Mouse (Mus musculus): ENCODE measurements around the gene Exoc3l. TPM values are rescaled to one million over a fixed set of nuclear protein-coding genes. Genes with fewer than 3 reads are reported as not detected.

The Exoc3l gene
- total and polyA plus RNA-seq, 3 experiments: 4.4 to 10.9 (median 7.5) TPM

DNA sequence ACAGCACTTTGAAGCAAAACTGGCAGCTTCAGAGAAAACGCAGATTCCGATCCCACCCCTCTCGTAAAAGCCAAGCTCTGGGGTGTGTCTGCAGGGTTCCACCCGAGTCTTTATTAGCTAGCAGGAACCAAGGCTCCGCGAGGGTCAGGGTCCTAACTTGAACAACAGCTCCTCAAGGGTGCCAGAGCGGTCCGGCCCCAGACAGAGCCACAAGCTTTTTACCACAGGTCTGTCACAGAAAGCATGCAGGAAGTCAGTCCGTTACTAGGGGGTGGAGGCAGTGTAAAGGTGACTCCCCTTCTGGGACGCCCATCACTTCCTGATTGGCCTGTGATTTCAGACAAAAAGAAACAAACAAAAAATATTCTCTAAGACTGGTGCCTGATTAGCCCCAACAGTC lies 30.8 kb downstream of the Exoc3l start:
- peaks cover 22 to 38% of the 10 kb centered on the region in 2 experiments for H3K36me3 ChIP-seq (replicated peaks in 1 of 2; ENCODE audit: control insufficient read depth in 1 of 2, insufficient read depth in 1 of 2, low read length in 1 of 2)
- DNase-seq (ENCODE audit: extremely low read depth): peak; percentile 81
- dilution Hi-C loops (cut with MboI; ENCODE audit: extremely low pct_ligation_motif_present, extremely low pct_unique_long_range_greater_than_20kb, low sequenced_read_pairs) (no loop called here), in situ Hi-C loops (cut with MboI; ENCODE audit: low pct_ligation_motif_present, low pct_unique_long_range_greater_than_20kb, low sequenced_read_pairs) (no loop called here)
- H3K9ac ChIP-seq (ENCODE audit: insufficient read depth, low read depth): peak overlapping the region; percentile 64
- H3K27ac ChIP-seq (ENCODE audit: insufficient read depth, low read depth): peak overlapping the region; percentile 13; the same call in 1 of the 2 replicates
- no peaks in the 10 kb centered on the region for H3K79me2 ChIP-seq (replicated peaks; ENCODE audit: control insufficient read depth, extremely low read depth, insufficient read depth, poor library complexity, severe bottlenecking)
- H3K27me3 ChIP-seq (replicated peaks): no peaks in the 10 kb centered on the region
- peaks cover 4 to 40% of the 10 kb centered on the region in 2 experiments; a peak in 3 of 4 replicates for H3K4me1 ChIP-seq (ENCODE audit: control insufficient read depth in 1 of 2, insufficient read depth in 2 of 2)
- peak overlapping the region; percentile 52 for H3K4me2 ChIP-seq (ENCODE audit: insufficient read depth, low read depth, poor library complexity, severe bottlenecking)
- H3K4me3 ChIP-seq (replicated peaks in 1 of 3; ENCODE audit: low read depth in 2 of 3, low read length in 2 of 3, poor library complexity in 1 of 3): peak overlapping the region; percentile 79 to 86 (median 83)
- peaks cover 23% of the 10 kb centered on the region for H3K9me3 ChIP-seq (replicated peaks; ENCODE audit: low read length)
- no peak for TF ChIP-seq RCOR1 (conservative IDR thresholded peaks at IDR 0.05; ENCODE audit: low read depth, low read length)
- 0 out of 2 replicates have a peak, but pooled peaks have one; percentile 36 for TF ChIP-seq CHD1 (IDR thresholded peaks at IDR 0.05; ENCODE audit: low read depth, low read length)
- no peak for TF ChIP-seq KAT2A (IDR thresholded peaks at IDR 0.05; ENCODE audit: insufficient replicate concordance, low read length)
- no peak for TF ChIP-seq CHD2 (IDR thresholded peaks at IDR 0.05; ENCODE audit: low read length)
- no peak; the same call in 1 of the 2 replicates for TF ChIP-seq IRF4 (IDR thresholded peaks at IDR 0.05; ENCODE audit: low read depth, low read length)
- TF ChIP-seq RAD21 (IDR thresholded peaks at IDR 0.05; ENCODE audit: low read depth, low read length): no peak
- peak; percentile 56; the same call in 1 of the 2 replicates for TF ChIP-seq POLR2A (IDR thresholded peaks at IDR 0.05; ENCODE audit: low read depth, low read length)
- no peak for TF ChIP-seq JUN (IDR thresholded peaks at IDR 0.05; ENCODE audit: insufficient read depth, low read depth, low read length)
- TF ChIP-seq ZKSCAN1 (IDR thresholded peaks at IDR 0.05; ENCODE audit: borderline replicate concordance, low read depth, low read length): no peak
- TF ChIP-seq JUND (conservative IDR thresholded peaks at IDR 0.05; ENCODE audit: low read depth, low read length): no peak
- no peak for TF ChIP-seq E2F4 (IDR thresholded peaks at IDR 0.05; ENCODE audit: insufficient replicate concordance, low read depth, low read length)
- TF ChIP-seq ZNF384 (IDR thresholded peaks at IDR 0.05; ENCODE audit: low read depth, low read length): no peak
- TF ChIP-seq SMC3 (IDR thresholded peaks at IDR 0.05; ENCODE audit: low read depth, low read length): no peak
- no peak for TF ChIP-seq POLR2AphosphoS2 (IDR thresholded peaks at IDR 0.05; ENCODE audit: low read depth, low read length)
- no peak for TF ChIP-seq USF2 (conservative IDR thresholded peaks at IDR 0.05; ENCODE audit: low read depth, low read length)
- TF ChIP-seq SIN3A (IDR thresholded peaks at IDR 0.05; ENCODE audit: low read length): peak; percentile 92
- 0 out of 2 replicates have a peak, but pooled peaks have one; percentile 38 for TF ChIP-seq TCF12 (IDR thresholded peaks at IDR 0.05; ENCODE audit: low read depth, low read length)
- no peak for TF ChIP-seq GABPA (IDR thresholded peaks at IDR 0.05; ENCODE audit: insufficient replicate concordance, low read depth, low read length)
- no peak for TF ChIP-seq PAX5 (IDR thresholded peaks at IDR 0.05; ENCODE audit: low read length)
- TF ChIP-seq HCFC1 (IDR thresholded peaks at IDR 0.05; ENCODE audit: low read depth, low read length): no peak; the same call in 1 of the 2 replicates
- TF ChIP-seq ZC3H11A (IDR thresholded peaks at IDR 0.05; ENCODE audit: low read depth, low read length): no peak
- no peak for TF ChIP-seq ETS1 (conservative IDR thresholded peaks at IDR 0.05; ENCODE audit: low read depth, low read length)
- TF ChIP-seq UBTF (IDR thresholded peaks at IDR 0.05; ENCODE audit: low read depth, low read length): no peak
- no peak for TF ChIP-seq EP300 (IDR thresholded peaks at IDR 0.05; ENCODE audit: low read length)
- no peak for TF ChIP-seq CTCF (conservative IDR thresholded peaks at IDR 0.05 in 1 of 2, IDR thresholded peaks at IDR 0.05 in 1 of 2; ENCODE audit: low read depth in 2 of 2, low read length in 2 of 2)
- TF ChIP-seq MYC (IDR thresholded peaks at IDR 0.05; ENCODE audit: low read depth, low read length): 0 out of 2 replicates have a peak, but pooled peaks have one; percentile 46
- no peak for TF ChIP-seq ZMIZ1 (IDR thresholded peaks at IDR 0.05; ENCODE audit: low read depth, low read length)
- peak; percentile 86 for TF ChIP-seq ELF1 (IDR thresholded peaks at IDR 0.05; ENCODE audit: low read depth, low read length)
- no peak for TF ChIP-seq BHLHE40 (IDR thresholded peaks at IDR 0.05; ENCODE audit: low read depth, low read length)
- TF ChIP-seq MAFK (IDR thresholded peaks at IDR 0.05; ENCODE audit: insufficient replicate concordance, low read length): no peak
- TF ChIP-seq MAX (IDR thresholded peaks at IDR 0.05; ENCODE audit: low read length): peak; percentile 55; the same call in 1 of the 2 replicates
- peak; percentile 86 for TF ChIP-seq MXI1 (IDR thresholded peaks at IDR 0.05; ENCODE audit: low read depth, low read length)
- TF ChIP-seq MAZ (IDR thresholded peaks at IDR 0.05; ENCODE audit: low read depth, low read length): 0 out of 2 replicates have a peak, but pooled peaks have one; percentile 55
- no peak for TF ChIP-seq USF1 (IDR thresholded peaks at IDR 0.05; ENCODE audit: low read depth, low read length)
- 0 out of 2 replicates have a peak, but pooled peaks have one; percentile 11 for TF ChIP-seq MEF2A (IDR thresholded peaks at IDR 0.05; ENCODE audit: borderline replicate concordance, low read depth, low read length)
- TF ChIP-seq TBP (conservative IDR thresholded peaks at IDR 0.05; ENCODE audit: low read depth, low read length): 0 out of 2 replicates have a peak, but pooled peaks have one; percentile 42
- TF ChIP-seq NRF1 (IDR thresholded peaks at IDR 0.05; ENCODE audit: low read depth, low read length): no peak
- TF ChIP-seq NELFE (IDR thresholded peaks at IDR 0.05; ENCODE audit: low read depth, low read length): peak; percentile 53; the same call in 1 of the 2 replicates

All from CH12.LX (cell line).